Mouse (Mus musculus) megakaryocyte, embryonic 14.5 days (primary cell): ENCODE data around the gene Trim72.

Experiments used
- FLI1 ChIP-seq: IDR thresholded peaks from 2 replicates; pipeline ENCODE4 v1.6.1; 2012; ENCODE audit warnings: low read length, inconsistent platforms, mixed read lengths
- GATA1 ChIP-seq: IDR thresholded peaks from 3 replicates; pipeline ENCODE4 v1.6.1; 2012; ENCODE audit warnings: mixed read lengths, low read length, inconsistent platforms, borderline replicate concordance

DNA sequence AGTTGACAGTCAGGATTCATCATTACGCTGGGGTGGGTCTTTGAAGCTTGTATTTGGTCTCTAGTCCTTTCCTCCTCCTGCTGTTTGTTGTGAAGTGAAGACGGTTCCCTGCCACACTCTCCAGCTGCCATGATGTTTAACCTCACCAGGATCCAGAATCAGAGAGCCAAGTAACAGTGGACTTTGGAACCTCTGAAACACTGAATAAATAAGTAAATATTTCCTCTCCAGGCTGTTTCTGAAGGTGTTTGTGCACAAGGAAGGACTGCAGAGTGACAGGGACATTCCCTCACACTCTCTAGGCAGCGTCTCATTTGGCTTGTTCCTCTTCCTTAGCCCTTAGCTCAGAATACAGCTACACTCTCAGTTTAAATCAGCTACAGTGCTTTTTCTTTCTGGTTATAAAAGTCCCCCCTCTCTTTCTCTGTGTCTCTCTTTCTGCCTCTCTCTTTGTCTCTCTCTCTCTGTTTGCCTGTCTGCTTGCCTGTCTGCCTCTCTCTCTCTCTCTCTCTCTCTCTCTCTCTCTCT, 53.2 kb downstream of the Trim72 start:
- TF ChIP-seq GATA1 (no peak), FLI1 (no peak)
